Comparison of ENCODE assay signal across 10 mouse cellular contexts in genomic region chr10:110992047-110992431, GRCm38 (mm10). TPM values are rescaled to one million over a fixed set of nuclear protein-coding genes. Genes with fewer than 3 reads are reported as not detected.
DNase-seq lines count a peak whose midpoint lies in the region; ATAC-seq and TF ChIP-seq lines count a peak whose summit lies in the region.
"Had no signal": no experiment of that assay in that cellular context is flagged by ENCODE, and none has a peak within 500 bp of the region (broad histone marks: within the 10 kb centered on the region; RNA-seq: fewer than 3 reads in every experiment).

No protein-coding gene starts in this region.

- no peaks in the 10 kb centered on the region for H3K36me3 ChIP-seq in forebrain, embryonic 12.5 days (replicated peaks)
- H3K36me3 ChIP-seq in forebrain, postnatal 0 days (ENCODE audit: insufficient read depth): no peaks in the 10 kb centered on the region
- H3K36me3 ChIP-seq in hindbrain, embryonic 13.5 days: no peaks in the 10 kb centered on the region
- no peaks in the 10 kb centered on the region for H3K36me3 ChIP-seq in liver, embryonic 12.5 days
- no peaks in the 10 kb centered on the region for H3K36me3 ChIP-seq in stomach, postnatal 0 days (ENCODE audit: control insufficient read depth, insufficient read depth, low read length)
- H3K36me3 ChIP-seq: embryonic facial prominence, embryonic 13.5 days had no signal

- H3K4me1 ChIP-seq in forebrain, embryonic 12.5 days: peaks cover 27% of the 10 kb centered on the region
- H3K4me1 ChIP-seq in forebrain, postnatal 0 days (ENCODE audit: insufficient read depth): 0 out of 2 replicates have a peak, but pooled peaks cover 7% of the 10 kb centered on the region
- peaks cover 26% of the 10 kb centered on the region for H3K4me1 ChIP-seq in hindbrain, embryonic 13.5 days (replicated peaks)
- H3K4me1 ChIP-seq in liver, embryonic 12.5 days: peaks cover 26% of the 10 kb centered on the region
- no peaks in the 10 kb centered on the region for H3K4me1 ChIP-seq in stomach, postnatal 0 days (replicated peaks; ENCODE audit: control insufficient read depth, insufficient read depth)

- H3K4me3 ChIP-seq in forebrain, embryonic 12.5 days (replicated peaks): no peak overlapping the region
- H3K4me3 ChIP-seq in forebrain, postnatal 0 days (ENCODE audit: low read depth, low read length): no peak overlapping the region
- H3K4me3 ChIP-seq in hindbrain, embryonic 13.5 days: no peak overlapping the region
- H3K4me3 ChIP-seq in liver, embryonic 12.5 days: no peak overlapping the region
- H3K4me3 ChIP-seq in stomach, postnatal 0 days (ENCODE audit: low read depth, low read length): no peak overlapping the region
- H3K4me3 ChIP-seq: embryonic facial prominence, embryonic 13.5 days had no signal

- TF ChIP-seq CTCF in forebrain, postnatal 0 days (IDR thresholded peaks at IDR 0.05; ENCODE audit: low read depth): no peak
- TF ChIP-seq CTCF in stomach, postnatal 0 days (IDR thresholded peaks at IDR 0.05; ENCODE audit: low read depth): no peak

- ATAC-seq in forebrain, embryonic 12.5 days (ENCODE audit: low FRiP score): peak; percentile 50; the same call in 1 of the 2 replicates
- ATAC-seq in forebrain, postnatal 0 days: no peak; the same call in 1 of the 2 replicates
- ATAC-seq in hindbrain, embryonic 13.5 days (ENCODE audit: low FRiP score): 0 out of 2 replicates have a peak, but pooled peaks have one; percentile 42
- peak; percentile 81 for ATAC-seq in liver, embryonic 12.5 days
- ATAC-seq in stomach, postnatal 0 days (ENCODE audit: low FRiP score, low TSS enrichment): 0 out of 2 replicates have a peak, but pooled peaks have one; percentile 45

- H3K4me2 ChIP-seq in forebrain, embryonic 12.5 days: no peak overlapping the region
- no peak overlapping the region for H3K4me2 ChIP-seq in forebrain, postnatal 0 days (ENCODE audit: low read depth)
- H3K4me2 ChIP-seq in hindbrain, embryonic 13.5 days: no peak overlapping the region
- H3K4me2 ChIP-seq in liver, embryonic 12.5 days: peak overlapping the region; percentile 50
- H3K4me2 ChIP-seq in stomach, postnatal 0 days (replicated peaks; ENCODE audit: low read depth): no peak overlapping the region
- H3K4me2 ChIP-seq: embryonic facial prominence, embryonic 13.5 days; lung, embryonic 14.5 days had no signal

- no peak for DNase-seq in forebrain, postnatal 0 days
- DNase-seq in adrenal gland, adult 2 months: peak; percentile 47
- no peak for DNase-seq in stomach, postnatal 0 days (ENCODE audit: low spot score)
- DNase-seq in gastrocnemius, adult 18-20 months (ENCODE audit: low spot score): no peak
- no peak for DNase-seq in lung, postnatal 14 days
- DNase-seq: lung, embryonic 14.5 days had no signal

- H3K27ac ChIP-seq in forebrain, embryonic 12.5 days: no peak overlapping the region
- H3K27ac ChIP-seq in forebrain, postnatal 0 days (ENCODE audit: low read depth, low read length): no peak overlapping the region
- H3K27ac ChIP-seq in hindbrain, embryonic 13.5 days: peak overlapping the region; percentile 45; the same call in 1 of the 2 replicates
- H3K27ac ChIP-seq in liver, embryonic 12.5 days: peak overlapping the region; percentile 71
- no peak overlapping the region for H3K27ac ChIP-seq in stomach, postnatal 0 days (replicated peaks)
- H3K27ac ChIP-seq: embryonic facial prominence, embryonic 13.5 days had no signal

- 34% methylated on average over 9 of the region's 9 CpGs for WGBS in forebrain, embryonic 12.5 days
- 24% methylated on average over 9 of the region's 9 CpGs for WGBS in forebrain, postnatal 0 days
- WGBS in hindbrain, embryonic 13.5 days: 41% methylated on average over 9 of the region's 9 CpGs
- WGBS in liver, embryonic 12.5 days (ENCODE audit: insufficient replicate concordance): 15% methylated on average over 9 of the region's 9 CpGs
- WGBS in stomach, postnatal 0 days: 30% methylated on average over 9 of the region's 9 CpGs

- H3K27me3 ChIP-seq in forebrain, embryonic 12.5 days: no peaks in the 10 kb centered on the region
- no peaks in the 10 kb centered on the region for H3K27me3 ChIP-seq in forebrain, postnatal 0 days (ENCODE audit: insufficient read depth, low read length)
- no peaks in the 10 kb centered on the region for H3K27me3 ChIP-seq in hindbrain, embryonic 13.5 days
- H3K27me3 ChIP-seq in liver, embryonic 12.5 days (replicated peaks): no peaks in the 10 kb centered on the region
- no peaks in the 10 kb centered on the region for H3K27me3 ChIP-seq in stomach, postnatal 0 days (ENCODE audit: control insufficient read depth, insufficient read depth, low read length)
- H3K27me3 ChIP-seq: embryonic facial prominence, embryonic 13.5 days had no signal

- peak overlapping the region; percentile 33; the same call in 1 of the 2 replicates for H3K9ac ChIP-seq in forebrain, embryonic 12.5 days
- H3K9ac ChIP-seq in forebrain, postnatal 0 days: no peak overlapping the region
- H3K9ac ChIP-seq in hindbrain, embryonic 13.5 days: 0 out of 2 replicates have a peak overlapping the region, but pooled peaks have one; percentile 14
- peak overlapping the region; percentile 31; the same call in 1 of the 2 replicates for H3K9ac ChIP-seq in liver, embryonic 12.5 days
- H3K9ac ChIP-seq in stomach, postnatal 0 days (ENCODE audit: low read length): no peak overlapping the region
- H3K9ac ChIP-seq: embryonic facial prominence, embryonic 13.5 days; lung, embryonic 14.5 days had no signal

- TF ChIP-seq EP300 in stomach, postnatal 0 days (optimal IDR thresholded peaks at IDR 0.05): no peak

- no peaks in the 10 kb centered on the region for H3K9me3 ChIP-seq in forebrain, embryonic 12.5 days
- H3K9me3 ChIP-seq in forebrain, postnatal 0 days (ENCODE audit: low read length): no peaks in the 10 kb centered on the region
- no peaks in the 10 kb centered on the region for H3K9me3 ChIP-seq in hindbrain, embryonic 13.5 days
- no peaks in the 10 kb centered on the region for H3K9me3 ChIP-seq in liver, embryonic 12.5 days (replicated peaks)
- no peaks in the 10 kb centered on the region for H3K9me3 ChIP-seq in stomach, postnatal 0 days (ENCODE audit: control insufficient read depth, low read length)
- H3K9me3 ChIP-seq: embryonic facial prominence, embryonic 13.5 days had no signal

RNA-seq across cellular contexts. Expression of gene Zdhhc17, which starts 17.9 kb away (rescaled TPM):
- polyA plus RNA-seq in forebrain, embryonic 12.5 days (2016; fragmentation: Nextera tagmentation; extraction: Ambion mirVana): 40.2 and 45.2 TPM in 2 replicates
- 66.9 and 71.6 TPM in 2 replicates for total RNA-seq in forebrain, postnatal 0 days (2014; rRNA removed)
- 31.1 and 41.7 TPM in 2 replicates for polyA plus RNA-seq in forebrain, postnatal 0 days (2015; fragmentation: Nextera tagmentation; extraction: Ambion mirVana)
- total RNA-seq in adrenal gland, adult 2 months (2021): 10 to 100 TPM; 25.1 to 35.9 TPM
- polyA plus RNA-seq in adrenal gland, adult 2 months (2012; rRNA removed): 9.0 and 11.1 TPM in 2 replicates
- polyA plus RNA-seq in hindbrain, embryonic 13.5 days (2015; fragmentation: Nextera tagmentation; extraction: Ambion mirVana): 55.5 and 58.3 TPM in 2 replicates
- polyA plus RNA-seq in liver, embryonic 12.5 days (2016; fragmentation: Nextera tagmentation; extraction: Ambion mirVana): 7.7 and 9.1 TPM in 2 replicates
- 6.1 and 6.4 TPM in 2 replicates for polyA plus RNA-seq in stomach, postnatal 0 days (2015; fragmentation: Nextera tagmentation; extraction: Ambion mirVana)
- total RNA-seq in gastrocnemius, adult 18-20 months (2021): 10 to 100 TPM; 17.1 to 19.2 TPM

Comparison
In these comparisons a context has a peak if more than half of its experiments do, and no peak if none do; other contexts are left out.
1. H3K9ac ChIP-seq: peak in forebrain, embryonic 12.5 days (single experiment), hindbrain, embryonic 13.5 days (single experiment) and liver, embryonic 12.5 days (single experiment); none in forebrain, postnatal 0 days (single experiment) and stomach, postnatal 0 days (single experiment).
2. H3K27ac ChIP-seq: peak in hindbrain, embryonic 13.5 days (single experiment) and liver, embryonic 12.5 days (single experiment); none in forebrain, embryonic 12.5 days (single experiment), forebrain, postnatal 0 days (single experiment) and stomach, postnatal 0 days (single experiment).